Mouse (Mus musculus) CH12.LX (cell line): ENCODE measurements around the gene Dner.

Source experiments
- BHLHE40 ChIP-seq: IDR thresholded peaks from 2 replicates; pipeline ENCODE4 v1.6.1; 2011; ENCODE audit warnings: mild to moderate bottlenecking, low read depth, low read length, improper control_type of control experiment
- CTCF ChIP-seq, 2 experiments: IDR thresholded peaks in 1 of 2; conservative IDR thresholded peaks in 1 of 2; 2 replicates each; pipeline ENCODE4 v1.5.1; 2011 to 2012; ENCODE audit warnings: low read depth in 2 of 2, low read length in 2 of 2, improper control_type of control experiment in 1 of 2, inconsistent platforms in 1 of 2, mild to moderate bottlenecking in 1 of 2, moderate library complexity in 1 of 2
- E2F4 ChIP-seq: IDR thresholded peaks from 2 replicates; pipeline ENCODE4 v1.6.1; 2011; ENCODE audit warnings: low read depth, low read length, improper control_type of control experiment; ENCODE audit not compliant: insufficient replicate concordance
- JUND ChIP-seq: conservative IDR thresholded peaks from 2 replicates; pipeline ENCODE4 v1.6.1; 2011; ENCODE audit warnings: low read depth, low read length, improper control_type of control experiment
- POLR2A ChIP-seq: IDR thresholded peaks from 2 replicates; pipeline ENCODE4 v1.6.1; 2011; ENCODE audit warnings: low read depth, mild to moderate bottlenecking, improper control_type of control experiment, low read length
- SIN3A ChIP-seq: IDR thresholded peaks from 2 replicates; pipeline ENCODE4 v1.6.1; 2012; ENCODE audit warnings: low read length, improper control_type of control experiment, inconsistent platforms
- ZC3H11A ChIP-seq: IDR thresholded peaks from 2 replicates; pipeline ENCODE4 v1.6.1; 2012; ENCODE audit warnings: low read depth, mild to moderate bottlenecking, inconsistent platforms, low read length, improper control_type of control experiment

- TF ChIP-seq JUND = no peak
- no peak for TF ChIP-seq POLR2A
- TF ChIP-seq E2F4 = no peak
- TF ChIP-seq CTCF (conservative IDR thresholded peaks at IDR 0.05 in 1 of 2, IDR thresholded peaks at IDR 0.05 in 1 of 2; ENCODE audit: low read depth in 2 of 2, low read length in 2 of 2) = no peak
- TF ChIP-seq SIN3A = no peak
- no peak for TF ChIP-seq ZC3H11A
- TF ChIP-seq BHLHE40 = no peak
Measured at GRCm38 (mm10) chr1:84618094-84618493, 77.9 kb downstream of the Dner start.
